Mouse (Mus musculus) CD4-positive naive resting alpha-beta T cell, adult 57 days (primary cell): ENCODE measurements around the gene Olfr301. TPM values are rescaled to one million over a fixed set of nuclear protein-coding genes. Genes with fewer than 3 reads are reported as not detected.

ENCODE experiments used
- total RNA-seq: library from RNA; stranded (reverse); gene quantifications from one replicate; pipeline ENCODE4 v1.2.4, GENCODE M21; 2023

The Olfr301 gene
- not detected for total RNA-seq

DNA sequence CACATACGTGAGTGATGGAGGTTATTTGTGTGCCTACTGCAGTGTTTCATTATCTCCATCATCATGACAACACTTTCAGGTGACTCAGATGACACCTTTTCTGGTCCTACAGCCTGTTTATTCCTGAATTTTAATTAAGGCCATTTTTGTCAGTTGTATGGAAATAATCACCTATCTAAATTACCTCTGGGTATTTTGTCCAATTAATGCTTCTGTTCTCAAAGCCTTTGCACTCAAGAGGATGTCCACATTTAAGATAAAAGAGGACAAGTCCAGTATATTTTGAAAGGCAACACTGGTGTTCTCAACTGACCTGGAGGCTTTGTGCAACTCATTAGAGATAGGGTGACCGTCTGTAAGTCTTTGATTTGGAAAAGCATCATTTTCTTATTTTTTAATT lies at the start of gene Olfr301:
Gene Olfr301, plus strand, starts transcription at position 301 of the 400 bp plus-strand sequence.

DNA sequence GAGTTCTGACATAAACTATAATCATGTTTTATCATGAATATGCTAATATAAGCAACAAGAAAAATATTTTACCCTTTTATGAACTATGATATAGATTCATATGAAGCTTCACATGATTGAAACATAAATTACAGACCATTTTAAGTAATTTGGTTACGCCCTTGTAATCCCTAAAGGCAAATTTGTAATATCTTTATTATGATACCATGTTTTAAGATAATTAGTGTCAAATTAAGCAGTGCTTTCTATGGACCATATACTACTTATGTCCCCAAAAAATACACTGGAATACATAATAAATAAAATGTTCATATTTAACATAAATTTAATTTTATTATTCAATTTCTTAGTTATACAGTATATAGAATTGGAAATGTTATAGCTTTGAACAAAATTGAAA lies 36.8 kb upstream of the Olfr301 start, which contains the start of gene Olfr305:
Gene Olfr305, minus strand, starts transcription at position 101 of the 400 bp plus-strand sequence.

GRCm38 (mm10) chr7:86386558-86386957 lies 17.1 kb upstream of the Olfr301 start, which contains the start of gene Olfr304:
Gene Olfr304 (minus strand): TSS chr7:86386658.

GRCm38 (mm10) chr7:86397689-86398088 lies 6.0 kb upstream of the Olfr301 start, which contains the start of gene Olfr303:
Gene Olfr303 (minus strand): TSS chr7:86397789.

DNA sequence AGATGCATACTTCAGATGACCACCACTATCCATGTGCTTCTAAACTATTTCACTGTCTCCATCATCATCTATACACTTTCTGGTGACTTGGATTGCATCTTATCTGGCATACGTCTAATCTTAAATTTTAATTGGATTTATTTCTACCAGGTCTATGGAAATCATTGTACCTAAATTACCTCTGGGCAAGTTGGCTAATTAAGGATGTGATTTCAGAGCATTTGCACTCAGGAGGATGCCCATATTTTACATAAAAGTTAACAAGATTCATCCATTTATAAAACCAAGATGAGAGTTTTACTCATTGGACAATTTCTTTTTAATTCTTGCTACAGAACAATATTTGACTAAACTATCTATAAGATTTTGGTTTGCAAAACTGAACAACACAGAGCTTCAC lies 56.0 kb downstream of the Olfr301 start, which contains the start of gene Olfr299:
Gene Olfr299, plus strand, starts transcription at position 301 of the 400 bp plus-strand sequence.

Other genes with a start within 250 kb of the Olfr301 start
- not detected for gene Vmn2r75, start 232.1 kb upstream of the Olfr301 start, total RNA-seq
- gene Vmn2r76, start 157.5 kb upstream of the Olfr301 start, total RNA-seq, result not detected
- gene Olfr310, start 126.7 kb upstream of the Olfr301 start, total RNA-seq, result not detected
- gene Olfr309, start 90.1 kb upstream of the Olfr301 start, total RNA-seq, result not detected
- not detected for gene Olfr308, start 78.2 kb upstream of the Olfr301 start, total RNA-seq
- not detected for gene Olfr307, start 66.3 kb upstream of the Olfr301 start, total RNA-seq
- gene Olfr305, start 36.9 kb upstream of the Olfr301 start, total RNA-seq, result not detected
- gene Olfr304, start 17.2 kb upstream of the Olfr301 start, total RNA-seq, result not detected
- not detected for gene Olfr303, start 6.1 kb upstream of the Olfr301 start, total RNA-seq
- gene Olfr299, start 56.1 kb downstream of the Olfr301 start, total RNA-seq, result not detected
- gene Olfr298, start 88.6 kb downstream of the Olfr301 start, total RNA-seq, result not detected
- gene Olfr297, start 116.1 kb downstream of the Olfr301 start, total RNA-seq, result not detected
- gene Olfr295, start 180.0 kb downstream of the Olfr301 start, total RNA-seq, result not detected
- not detected for gene Olfr294, start 212.8 kb downstream of the Olfr301 start, total RNA-seq
- gene Olfr293, start 245.2 kb downstream of the Olfr301 start, total RNA-seq, result not detected